Mouse (Mus musculus): Measurements from ENCODE around the gene Ptpa.

Ptpa gene

DNA sequence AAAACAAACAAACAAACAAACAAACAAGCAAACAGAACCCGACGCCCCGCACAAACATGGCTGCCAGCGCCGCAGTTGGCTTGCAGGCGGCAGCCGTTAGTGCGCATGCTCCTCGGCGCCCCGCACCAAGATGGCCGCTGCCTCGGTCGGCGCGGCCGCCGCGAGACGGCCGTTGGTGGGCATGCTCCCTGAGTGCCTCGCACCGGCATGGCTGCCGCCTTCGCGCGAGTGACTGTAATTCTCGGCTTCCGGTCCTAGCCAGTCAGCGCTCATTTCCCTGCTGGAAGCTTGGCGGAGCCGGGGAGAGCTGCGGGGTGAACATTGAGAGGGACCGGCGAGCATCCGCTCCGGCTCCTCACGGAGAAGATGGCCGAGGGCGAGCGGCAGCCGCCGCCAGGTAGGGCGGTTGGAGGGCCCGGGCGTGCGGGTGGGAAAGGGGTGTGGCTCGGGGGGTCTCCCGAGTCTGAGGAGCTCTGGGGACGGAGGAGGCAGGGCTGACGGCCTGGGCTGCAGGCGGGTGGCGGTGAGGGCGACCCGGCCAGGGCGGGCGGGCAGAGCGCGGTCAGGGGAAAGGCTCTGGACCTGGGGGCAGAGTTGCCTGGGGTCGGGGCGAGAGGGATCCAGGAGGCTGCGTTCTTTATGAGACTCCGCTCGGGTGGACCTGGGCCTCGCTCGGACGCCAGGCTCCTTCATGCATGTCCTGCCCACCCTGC lies at the start of gene Ptpa:
TSS of gene Ptpa (plus strand) at position 104 of the 713 bp plus-strand sequence.
- DNase-seq = peak; percentile 88 to 92

DNA sequence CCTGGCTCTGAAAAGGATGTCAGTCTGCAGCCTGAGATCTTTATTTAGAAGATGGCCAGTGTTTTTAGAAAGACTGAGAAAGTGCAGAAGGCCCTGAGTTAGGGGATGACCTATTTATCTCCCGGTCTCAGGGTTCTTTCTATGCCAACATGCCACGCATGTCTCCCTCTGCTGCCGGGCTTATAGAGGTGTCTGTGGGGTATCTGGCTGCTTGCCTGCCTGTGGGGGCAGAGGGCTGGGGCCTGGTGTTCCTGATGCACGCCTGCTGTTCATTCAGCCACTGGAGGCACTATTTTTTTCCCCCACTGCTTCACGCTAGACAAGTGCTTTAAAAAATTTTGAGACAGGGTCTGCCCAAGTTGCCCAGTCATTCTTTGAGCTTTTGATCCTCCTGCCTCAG lies 49.6 kb upstream of the Ptpa start:
- no peak for DNase-seq

DNA sequence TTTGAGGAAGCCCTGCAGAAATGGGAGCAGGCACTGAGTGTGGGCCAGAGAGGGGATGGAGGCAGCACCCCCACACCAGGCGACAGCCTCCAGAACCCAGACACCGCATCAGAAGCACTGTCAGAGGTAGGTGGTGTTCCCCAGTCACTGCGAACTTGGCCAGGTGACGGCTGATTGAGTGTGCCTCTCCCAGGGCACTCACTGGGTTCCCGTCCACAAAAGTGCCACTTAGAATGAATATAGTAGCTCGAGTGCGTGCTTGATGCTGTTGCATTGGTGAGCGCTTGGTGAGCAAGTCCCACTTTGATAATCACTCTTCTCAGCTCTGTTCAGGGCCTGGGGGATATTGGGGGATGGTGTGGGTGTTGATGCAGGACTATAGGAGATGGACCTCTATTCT lies 44.3 kb upstream of the Ptpa start:
- no peak for DNase-seq

DNA sequence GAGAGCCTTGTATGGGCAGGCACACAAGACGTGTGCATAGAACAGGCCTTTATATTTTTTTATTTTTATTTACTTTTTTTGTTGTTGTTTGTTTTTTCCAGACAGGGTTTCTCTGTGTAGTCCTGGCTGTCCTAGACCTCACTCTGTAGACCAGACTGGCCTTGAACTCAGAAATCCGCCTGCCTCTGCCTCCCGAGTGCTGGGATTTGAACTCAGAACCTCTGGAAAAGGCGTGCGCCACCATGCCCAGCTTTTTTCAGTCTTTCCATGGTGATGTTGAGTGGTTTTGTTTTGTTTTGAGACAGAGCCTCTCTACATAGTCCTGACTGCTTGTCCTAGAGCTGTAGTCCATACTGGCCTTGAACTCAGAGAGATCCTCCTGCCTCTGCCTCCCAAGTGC lies 43.1 kb upstream of the Ptpa start:
- no peak for DNase-seq

DNA sequence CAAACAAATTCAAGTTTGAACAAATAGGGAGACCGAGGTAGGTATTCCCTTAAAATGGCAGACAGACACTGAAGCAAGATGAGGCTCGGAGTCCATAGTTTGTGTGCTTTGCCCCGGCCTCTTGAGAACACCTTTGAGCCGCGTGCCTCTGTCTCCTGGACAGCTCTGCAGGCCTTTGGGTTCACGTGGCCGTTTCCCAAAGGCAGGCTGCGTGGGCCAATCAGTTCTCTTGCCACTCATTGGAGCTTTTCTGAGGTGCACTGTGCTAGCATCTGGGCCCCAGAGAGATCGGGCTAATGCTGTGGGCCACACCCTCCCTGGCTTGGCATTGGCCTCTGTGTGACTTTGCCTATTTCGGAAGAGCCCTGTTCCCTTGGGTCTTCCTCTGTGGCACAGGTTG lies 39.9 kb upstream of the Ptpa start:
- DNase-seq = no peak

DNA sequence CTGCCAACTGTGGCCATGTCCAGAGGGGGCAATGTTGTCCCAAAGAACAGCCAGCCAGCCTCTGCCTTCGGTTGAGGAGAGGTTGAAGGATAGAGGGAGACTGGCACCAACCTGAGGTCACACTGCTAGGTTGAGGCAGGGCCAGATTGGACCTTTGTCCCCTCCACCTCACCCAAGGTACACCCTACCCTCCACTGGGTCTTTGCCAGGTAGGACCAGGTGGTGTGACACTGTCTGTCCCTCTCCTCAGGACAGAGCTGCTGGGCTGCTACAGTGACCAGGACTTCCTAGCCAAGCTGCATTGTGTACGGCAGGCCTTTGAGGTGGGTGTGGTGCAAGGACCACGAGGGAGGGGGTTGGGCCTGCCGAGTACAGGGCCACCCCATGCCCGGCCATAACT lies 38.1 kb upstream of the Ptpa start:
- no peak for DNase-seq

DNA sequence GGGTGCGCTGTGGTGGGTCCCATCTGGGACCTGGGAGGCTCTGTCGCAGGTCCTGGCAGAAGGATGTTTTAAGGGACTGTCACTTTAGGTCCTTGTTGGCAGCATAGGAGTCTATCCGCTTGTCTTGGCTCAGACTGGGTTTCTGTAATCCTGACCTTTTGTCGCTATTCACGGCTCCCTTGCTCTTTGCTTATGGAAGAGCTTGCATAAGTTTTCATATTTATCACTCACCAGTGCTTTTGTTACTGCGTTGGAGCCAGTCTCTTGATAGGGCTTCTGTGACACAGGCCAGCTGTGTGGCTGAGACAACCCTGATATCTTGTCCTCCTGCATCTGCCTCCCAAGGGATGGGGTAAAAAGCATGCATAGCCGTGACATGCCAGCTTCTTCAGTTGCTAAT lies 36.5 kb upstream of the Ptpa start:
- DNase-seq = no peak

DNA sequence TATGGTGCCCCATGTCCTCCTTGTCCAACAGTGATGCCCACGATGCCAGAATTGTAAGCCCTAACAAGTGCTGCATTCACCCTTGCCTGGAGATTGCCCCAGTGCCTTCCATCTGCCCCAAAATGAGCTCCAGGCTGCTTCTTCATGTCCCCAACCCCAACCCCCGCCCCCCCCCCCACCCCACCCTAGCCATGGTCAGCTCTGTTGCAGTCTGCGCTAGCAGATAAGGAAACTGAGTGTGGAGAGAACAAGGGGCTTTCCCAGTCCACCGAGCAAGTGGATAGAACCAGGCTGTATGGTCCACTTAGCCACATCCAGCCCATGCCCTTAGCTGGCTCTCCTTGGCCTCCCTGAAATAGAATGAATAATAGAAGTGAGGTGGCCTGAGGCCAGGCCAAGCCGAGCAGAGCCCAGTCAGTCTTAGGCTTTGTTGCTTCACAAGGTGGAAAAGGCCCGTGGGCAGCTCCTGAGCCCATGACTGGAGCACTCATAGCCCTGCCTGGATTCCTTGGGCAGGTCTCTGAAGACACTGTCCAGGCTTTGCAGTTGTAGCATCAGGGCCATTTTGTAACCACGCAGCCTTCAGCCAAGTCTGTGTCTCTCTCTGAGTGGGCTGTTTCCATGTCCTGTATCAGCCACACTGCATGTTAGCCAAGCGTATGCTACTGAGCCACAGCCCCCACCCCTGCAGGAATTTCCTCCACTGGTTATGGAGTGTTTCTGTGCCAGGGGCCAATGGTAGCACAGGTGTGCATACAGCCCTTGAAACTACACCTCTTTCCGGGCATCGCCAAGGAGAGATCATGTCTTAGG lies 35.1 kb upstream of the Ptpa start:
- no peak for DNase-seq

DNA sequence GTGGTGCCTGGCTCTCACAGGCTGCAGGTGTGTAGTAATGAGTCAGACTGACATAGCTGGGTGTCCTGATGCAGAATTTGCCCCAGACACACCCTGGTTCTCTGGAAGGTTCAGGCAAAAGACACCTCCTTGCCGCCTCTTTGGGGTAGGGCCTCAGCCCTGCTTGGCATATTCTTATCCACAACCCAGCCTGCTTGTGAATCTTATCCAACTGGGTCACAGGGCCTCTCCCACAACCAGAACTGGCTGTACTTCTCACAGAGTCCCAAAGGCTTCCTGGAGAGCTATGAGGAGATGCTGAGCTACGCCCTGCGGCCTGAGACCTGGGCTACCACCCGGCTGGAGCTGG lies 34.5 kb upstream of the Ptpa start:
- no peak for DNase-seq

DNA sequence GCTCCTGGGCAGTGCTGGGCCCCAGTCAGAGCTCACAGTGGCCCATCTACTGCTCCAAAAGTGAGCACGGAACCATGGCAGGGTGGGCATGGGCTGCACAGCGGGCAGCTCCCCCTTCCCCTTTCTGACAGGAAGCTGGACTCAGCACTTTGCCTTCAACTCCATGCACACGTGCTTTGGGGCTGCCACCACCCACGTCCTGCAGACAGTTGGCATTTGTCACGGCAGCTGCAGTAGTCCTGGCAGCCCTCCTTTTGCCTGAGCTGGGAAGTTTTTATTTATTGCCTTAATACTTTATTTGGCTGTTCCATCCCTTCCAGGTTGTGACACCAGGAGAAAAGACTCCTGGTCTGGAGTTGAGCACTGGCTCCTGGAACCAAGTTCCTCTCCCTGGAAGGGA lies 31.0 kb upstream of the Ptpa start:
- DNase-seq = no peak

DNA sequence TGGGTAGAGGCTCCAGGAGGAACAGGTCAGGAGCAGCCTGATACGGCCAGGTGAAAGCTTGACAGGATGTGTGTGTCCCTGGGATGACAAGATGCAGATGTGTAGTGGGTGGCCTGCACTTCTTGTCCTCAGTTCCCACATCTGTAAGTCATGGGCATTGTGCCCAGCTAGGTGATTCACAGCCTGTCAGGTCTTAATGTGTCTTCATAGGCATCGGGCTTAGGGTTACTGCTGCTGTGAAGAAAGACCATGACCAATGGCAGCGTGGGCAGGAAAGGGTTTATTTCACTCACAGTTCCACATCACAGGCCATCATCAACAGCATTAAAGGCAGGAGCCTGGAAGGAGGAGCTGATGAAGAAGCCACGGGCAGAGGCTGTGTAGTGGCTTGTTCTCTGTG lies 30.2 kb upstream of the Ptpa start:
- DNase-seq = no peak

DNA sequence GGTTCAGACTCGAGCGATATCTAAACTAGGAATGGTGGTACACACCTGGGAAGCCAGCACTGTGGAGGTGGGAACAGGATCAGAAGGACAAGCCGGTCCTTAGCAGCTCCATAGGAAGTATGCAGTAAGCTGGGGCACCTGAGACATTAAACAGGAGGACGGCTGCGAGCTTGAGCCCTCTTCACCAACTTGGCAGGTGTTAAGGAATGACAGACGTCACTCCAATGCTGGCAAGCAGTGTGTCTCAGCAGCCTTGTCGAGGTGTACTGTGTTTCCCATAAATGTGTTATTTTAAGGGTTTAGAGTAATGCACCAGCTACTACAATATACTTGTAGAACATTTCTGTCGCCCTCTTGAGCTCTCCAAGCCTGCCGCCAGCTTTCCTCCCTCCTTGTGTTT lies 28.9 kb upstream of the Ptpa start:
- no peak for DNase-seq

DNA sequence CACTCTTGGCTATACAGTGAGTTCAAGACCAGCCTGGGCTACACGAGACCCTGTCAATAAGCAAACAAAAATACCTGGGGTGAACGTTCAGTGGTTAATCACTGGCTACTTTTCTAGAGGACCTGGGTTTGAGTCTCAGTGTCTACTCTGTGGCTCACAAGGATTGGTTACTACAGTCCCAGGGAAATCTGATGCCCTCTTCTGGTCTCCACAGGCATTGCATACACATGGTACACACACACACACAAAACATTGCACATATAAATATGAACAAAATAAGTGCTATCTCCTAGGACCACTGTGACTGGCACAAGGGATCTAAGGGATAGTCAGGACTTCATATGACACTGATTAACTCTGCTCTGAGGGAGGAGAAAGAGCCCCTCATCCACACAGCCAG lies 26.8 kb upstream of the Ptpa start:
- no peak for DNase-seq

DNA sequence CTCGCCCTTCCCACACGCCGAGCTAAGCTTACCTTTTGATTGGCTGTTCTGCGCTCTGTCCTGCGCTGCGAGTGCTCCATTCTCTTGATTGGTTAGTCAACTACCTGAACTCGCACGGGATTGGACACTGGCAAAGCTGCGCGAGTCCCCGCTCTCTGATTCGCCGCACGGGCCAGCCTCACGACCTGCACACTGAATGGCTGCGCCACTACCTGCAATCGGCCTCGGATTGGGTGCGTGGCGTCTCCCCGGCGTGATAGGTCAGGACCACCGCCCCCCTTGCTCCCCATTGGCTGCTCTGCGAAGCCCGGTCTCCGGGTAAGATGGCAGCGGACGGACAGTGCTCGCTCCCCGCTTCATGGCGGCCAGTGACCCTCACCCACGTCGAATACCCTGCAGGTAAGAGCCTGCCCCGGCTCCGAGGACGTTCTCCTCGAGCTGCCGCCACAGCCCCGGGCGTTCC lies 23.7 kb upstream of the Ptpa start, which contains the start of gene Dolpp1:
TSS of gene Dolpp1 (plus strand) at position 141 of the 463 bp plus-strand sequence.
- peak; percentile 86 to 95 for DNase-seq

DNA sequence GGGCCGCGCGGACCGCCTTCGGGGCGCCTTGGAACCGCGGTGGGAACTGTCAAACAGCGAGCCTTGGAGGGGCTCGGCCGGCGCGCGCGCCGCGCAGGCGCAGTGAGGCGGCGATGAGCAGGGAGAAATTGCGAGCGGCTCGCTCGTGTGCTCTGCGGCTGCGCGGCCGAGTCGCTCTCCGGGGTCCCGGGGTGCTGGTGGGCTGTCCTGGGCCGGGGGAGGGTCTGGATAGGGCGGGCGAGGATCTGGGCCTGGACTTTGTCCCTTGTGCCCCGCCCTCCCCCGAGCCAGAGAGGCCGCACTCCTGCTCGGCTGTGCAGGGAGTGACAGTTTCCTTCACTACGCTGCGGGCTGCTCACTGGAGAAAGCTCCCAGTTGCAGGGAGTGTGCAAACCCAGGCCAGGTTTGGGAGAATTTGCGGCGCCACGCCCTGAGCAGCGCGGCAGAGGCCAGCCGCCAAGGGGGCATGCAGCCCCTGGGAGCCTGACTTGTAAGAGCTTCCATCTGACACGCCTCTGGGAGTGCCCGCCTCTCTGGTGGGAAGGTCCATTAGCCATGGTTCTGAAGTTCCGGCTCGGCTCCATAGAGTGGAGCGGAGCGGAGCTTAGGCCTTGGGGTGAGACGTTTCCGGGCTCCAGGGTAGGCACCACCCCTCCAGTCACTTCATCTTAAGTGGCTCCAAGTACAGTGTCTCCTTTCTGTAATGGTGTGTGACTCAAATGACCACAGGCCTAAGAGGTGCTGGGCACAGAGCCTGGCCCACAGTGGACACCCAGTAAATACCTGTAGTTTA lies 23.1 kb upstream of the Ptpa start:
- peak; percentile 35 to 45 for DNase-seq

DNA sequence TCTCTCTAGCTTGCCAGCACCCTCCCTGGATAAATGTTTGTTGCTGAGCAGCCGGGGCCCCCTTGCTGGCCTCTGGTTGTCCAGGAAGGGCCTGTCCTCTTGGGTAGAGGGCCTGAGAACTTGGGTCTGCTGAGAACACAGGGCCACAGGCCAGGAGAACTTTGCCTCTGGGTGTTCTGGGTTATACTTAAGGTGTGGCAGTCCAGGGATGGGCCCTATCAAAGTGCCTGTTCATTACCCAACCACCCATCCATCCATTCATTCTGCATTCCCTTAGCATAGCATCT lies 22.5 kb upstream of the Ptpa start:
- no peak for DNase-seq

DNA sequence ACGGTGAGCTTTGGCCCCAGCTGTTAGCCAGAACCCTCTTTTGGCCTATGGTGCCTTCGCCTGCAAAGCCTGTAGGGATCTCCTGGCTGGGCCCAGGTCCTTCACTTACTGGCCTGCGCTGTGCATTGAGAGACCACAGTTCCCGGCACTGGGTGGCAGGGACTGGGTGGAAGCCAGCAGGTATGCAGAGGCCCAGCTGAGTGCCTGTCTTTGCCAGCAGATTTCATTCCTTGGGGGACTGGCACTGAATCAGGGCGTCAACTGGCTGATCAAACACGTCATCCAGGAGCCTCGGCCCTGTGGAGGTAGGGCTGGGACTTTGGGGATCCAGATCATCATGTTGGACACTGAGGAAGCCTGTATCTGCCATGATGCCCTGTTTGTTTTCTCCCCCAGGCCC lies 20.1 kb upstream of the Ptpa start:
- DNase-seq = no peak

DNA sequence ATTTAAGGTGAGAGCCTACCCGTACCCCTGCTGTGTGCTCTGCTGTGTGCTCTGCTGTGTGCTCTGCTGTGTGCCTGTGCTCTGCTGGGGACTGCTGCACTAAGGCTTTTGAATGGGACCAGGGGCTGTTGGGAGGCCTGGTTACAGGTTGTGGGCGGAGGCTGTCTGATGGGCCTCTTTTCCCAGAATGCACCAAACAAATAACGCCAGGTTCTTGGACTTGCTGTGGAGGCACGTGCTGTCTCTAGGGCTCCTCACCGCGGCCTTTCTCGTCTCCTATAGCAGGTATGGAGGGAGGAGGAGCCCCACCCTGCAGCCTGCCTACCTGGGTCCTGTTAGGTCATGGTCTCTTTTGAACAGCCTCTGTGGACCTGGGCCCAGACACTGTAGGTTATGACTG lies 19.6 kb upstream of the Ptpa start:
- DNase-seq = no peak

DNA sequence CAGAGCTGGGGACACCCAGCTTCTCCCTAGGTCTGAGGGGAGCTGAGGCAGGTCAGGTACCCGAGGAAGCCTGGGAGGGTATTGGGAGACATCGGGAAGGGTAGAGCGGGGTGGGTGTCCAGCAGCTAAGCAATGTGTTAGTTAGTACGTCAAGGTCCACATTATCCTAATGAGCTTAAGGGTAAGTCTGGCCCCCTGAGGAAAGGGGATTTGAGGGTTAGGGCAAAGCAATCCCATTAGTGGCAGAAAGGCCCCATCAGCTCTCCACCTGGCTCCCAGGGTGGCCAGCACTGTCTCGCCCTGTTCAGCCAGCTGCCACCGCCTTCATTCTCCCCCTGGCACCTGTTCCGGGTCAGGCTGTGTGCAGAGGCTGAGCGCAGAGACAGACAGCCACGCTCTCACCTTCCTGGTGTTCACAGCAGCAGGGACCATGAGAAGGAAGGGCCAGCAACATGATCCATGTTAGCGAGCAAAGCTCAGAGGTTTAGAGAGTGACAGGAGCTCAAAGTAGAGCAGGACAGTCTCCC lies 17.8 kb upstream of the Ptpa start:
- no peak for DNase-seq

DNA sequence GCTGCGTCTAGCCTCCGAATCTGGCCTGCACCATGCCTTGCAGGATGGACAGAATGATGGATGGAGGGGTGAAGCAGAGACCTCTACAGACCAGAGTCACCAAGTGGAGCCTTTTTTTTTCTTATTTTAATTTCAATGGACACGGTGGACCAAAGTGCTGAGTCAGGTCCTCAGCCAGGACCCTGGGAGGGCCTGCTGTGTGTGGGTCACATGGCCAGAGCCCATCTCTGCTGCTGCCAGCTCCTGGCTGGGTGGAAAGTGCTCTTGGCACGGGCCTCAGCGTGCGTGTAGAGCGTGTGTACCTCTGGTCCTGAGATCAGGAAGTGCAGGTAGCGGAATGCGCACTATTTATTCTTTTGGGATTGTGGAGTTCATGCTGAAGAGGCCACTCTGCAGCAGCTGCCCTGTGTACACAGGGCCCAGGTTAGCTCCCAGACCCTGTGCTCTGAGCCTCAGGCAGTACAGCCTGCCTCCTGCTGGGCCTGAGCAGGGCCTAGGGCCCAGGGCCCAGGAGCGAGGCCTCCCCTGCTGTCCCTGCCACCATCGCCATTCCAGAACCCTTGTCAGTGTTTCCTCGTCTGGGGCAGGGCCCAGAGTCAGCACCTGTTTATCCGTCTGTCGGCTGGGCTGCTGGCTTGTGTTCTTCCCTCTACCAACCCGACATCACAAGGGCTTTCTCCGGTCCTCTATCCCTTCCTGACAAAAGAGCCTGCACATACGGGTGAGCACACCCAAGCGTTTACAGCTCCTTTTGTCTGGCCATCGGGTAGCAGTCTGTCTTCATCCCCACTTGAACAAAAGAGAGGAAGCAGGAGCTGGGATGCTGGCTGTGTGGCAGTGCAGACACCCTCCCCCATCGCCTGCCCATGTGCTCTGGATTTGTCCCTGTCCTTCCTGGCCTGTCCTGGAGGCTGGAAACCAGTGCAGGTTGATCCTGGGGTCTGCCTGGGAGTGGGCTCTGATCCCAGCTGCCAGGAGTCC lies 16.4 kb upstream of the Ptpa start:
- no peak for DNase-seq

DNA sequence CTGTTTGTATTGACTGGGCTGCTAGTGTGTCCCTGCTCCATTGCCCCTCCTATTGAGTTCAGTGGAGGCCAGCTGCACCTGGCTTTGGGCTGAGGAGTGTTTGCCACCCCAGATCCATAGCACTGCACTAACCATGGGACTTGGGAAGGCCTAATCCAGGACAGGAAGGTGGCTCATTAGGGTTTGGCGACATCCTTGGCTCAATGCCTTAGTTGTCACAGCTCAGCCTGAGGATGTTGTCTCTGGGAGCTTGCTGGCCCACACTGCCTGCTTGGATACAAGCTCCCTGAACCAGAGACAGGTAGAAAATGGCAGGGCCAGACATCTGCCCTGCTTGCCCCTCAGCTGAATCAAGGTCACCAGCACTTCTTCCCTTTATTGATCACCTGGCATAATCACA lies 14.3 kb upstream of the Ptpa start:
- no peak for DNase-seq

DNA sequence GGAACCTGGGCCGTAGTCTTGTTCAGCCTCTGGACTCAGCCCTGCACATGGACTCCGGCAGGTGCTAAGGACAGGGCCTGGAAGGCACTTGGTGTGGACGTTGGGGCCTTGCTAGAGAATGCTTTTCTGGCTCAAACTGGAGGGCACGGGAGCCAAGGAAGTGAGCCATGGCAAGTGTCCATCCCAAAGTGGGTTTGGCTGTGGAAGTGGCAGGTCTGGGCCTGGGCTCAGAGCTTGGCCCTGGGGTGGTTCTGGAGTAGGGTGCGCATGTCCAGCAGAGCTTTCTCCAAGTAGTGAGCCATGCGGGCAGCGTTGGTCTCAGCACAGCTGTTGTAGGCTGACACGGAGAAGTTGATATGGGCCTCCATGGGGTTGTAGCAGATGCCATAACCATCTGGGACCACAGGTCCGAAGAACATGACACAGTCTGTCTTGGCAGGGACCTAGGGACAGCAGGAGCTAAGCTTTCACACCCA lies 13.4 kb upstream of the Ptpa start:
- no peak for DNase-seq
